Mouse (Mus musculus) adrenal gland, adult (tissue): ENCODE results near the gene Gria1.

Experiments used
- DNase-seq, 2 experiments: peaks; one replicate each; pipeline ENCODE4 v3.0.0; 2022 to 2023; ENCODE audit warnings: low spot score in 1 of 2; ENCODE audit not compliant: inconsistent age in 2 of 2

Gria1 gene

GRCm38 (mm10) chr11:57011024-57011690 lies at the start of gene Gria1:
Gria1 (plus strand) TSS chr11:57011387.
- no peak for DNase-seq

- no peak for DNase-seq
These were observed 49.4 kb upstream of the Gria1 start for GRCm38 (mm10) chr11:56961751-56962150.

- no peak for DNase-seq
These were observed 38.4 kb upstream of the Gria1 start for GRCm38 (mm10) chr11:56972814-56973213.

GRCm38 (mm10) chr11:56984321-56985000 lies 26.7 kb upstream of the Gria1 start:
- DNase-seq: no peak

- DNase-seq: no peak
These were observed 25.7 kb upstream of the Gria1 start for GRCm38 (mm10) chr11:56985457-56985856.

- peak; percentile 49 to 86 for DNase-seq
These were observed 11.6 kb upstream of the Gria1 start for GRCm38 (mm10) chr11:56999601-57000001.

GRCm38 (mm10) chr11:57004611-57005010 lies 6.6 kb upstream of the Gria1 start:
- DNase-seq: no peak

- DNase-seq: no peak
These were observed 5.8 kb upstream of the Gria1 start for GRCm38 (mm10) chr11:57005341-57005740.

GRCm38 (mm10) chr11:57007790-57008189 lies 3.4 kb upstream of the Gria1 start:
- DNase-seq: no peak

GRCm38 (mm10) chr11:57010611-57011010 lies 576 bp upstream of the Gria1 start:
- no peak for DNase-seq

- no peak for DNase-seq
These were observed 478 bp downstream of the Gria1 start for GRCm38 (mm10) chr11:57011691-57012039.

- DNase-seq: no peak
These were observed 1.2 kb downstream of the Gria1 start for GRCm38 (mm10) chr11:57012287-57012921.

GRCm38 (mm10) chr11:57013464-57014190 lies 2.4 kb downstream of the Gria1 start:
- no peak for DNase-seq

- no peak for DNase-seq
These were observed 3.2 kb downstream of the Gria1 start for GRCm38 (mm10) chr11:57014396-57014795.

GRCm38 (mm10) chr11:57018536-57018935 lies 7.3 kb downstream of the Gria1 start:
- peak in 1 of 2 experiments; percentile 31 for DNase-seq

- no peak for DNase-seq
These were observed 11.2 kb downstream of the Gria1 start for GRCm38 (mm10) chr11:57022400-57022799.

GRCm38 (mm10) chr11:57030448-57030847 lies 19.3 kb downstream of the Gria1 start:
- DNase-seq: no peak

GRCm38 (mm10) chr11:57038807-57039206 lies 27.6 kb downstream of the Gria1 start:
- DNase-seq: no peak

- DNase-seq: no peak
These were observed 28.1 kb downstream of the Gria1 start for GRCm38 (mm10) chr11:57039306-57039705.

GRCm38 (mm10) chr11:57042057-57042456 lies 30.9 kb downstream of the Gria1 start:
- no peak for DNase-seq

- no peak for DNase-seq
These were observed 33.0 kb downstream of the Gria1 start for GRCm38 (mm10) chr11:57044146-57044545.
